Mouse (Mus musculus) cerebellum, adult 8-10 months (tissue): Measurements from ENCODE around the gene Gm43064.
"Not testable (repeated sequence)": the region's sequence is repeated elsewhere in the genome, so short reads cannot be mapped to it uniquely, and the experiment has no call there.

Source experiments
- DNase-seq: peaks from one replicate; pipeline ENCODE4 v3.0.0; 2022

Gm43064 gene

DNA sequence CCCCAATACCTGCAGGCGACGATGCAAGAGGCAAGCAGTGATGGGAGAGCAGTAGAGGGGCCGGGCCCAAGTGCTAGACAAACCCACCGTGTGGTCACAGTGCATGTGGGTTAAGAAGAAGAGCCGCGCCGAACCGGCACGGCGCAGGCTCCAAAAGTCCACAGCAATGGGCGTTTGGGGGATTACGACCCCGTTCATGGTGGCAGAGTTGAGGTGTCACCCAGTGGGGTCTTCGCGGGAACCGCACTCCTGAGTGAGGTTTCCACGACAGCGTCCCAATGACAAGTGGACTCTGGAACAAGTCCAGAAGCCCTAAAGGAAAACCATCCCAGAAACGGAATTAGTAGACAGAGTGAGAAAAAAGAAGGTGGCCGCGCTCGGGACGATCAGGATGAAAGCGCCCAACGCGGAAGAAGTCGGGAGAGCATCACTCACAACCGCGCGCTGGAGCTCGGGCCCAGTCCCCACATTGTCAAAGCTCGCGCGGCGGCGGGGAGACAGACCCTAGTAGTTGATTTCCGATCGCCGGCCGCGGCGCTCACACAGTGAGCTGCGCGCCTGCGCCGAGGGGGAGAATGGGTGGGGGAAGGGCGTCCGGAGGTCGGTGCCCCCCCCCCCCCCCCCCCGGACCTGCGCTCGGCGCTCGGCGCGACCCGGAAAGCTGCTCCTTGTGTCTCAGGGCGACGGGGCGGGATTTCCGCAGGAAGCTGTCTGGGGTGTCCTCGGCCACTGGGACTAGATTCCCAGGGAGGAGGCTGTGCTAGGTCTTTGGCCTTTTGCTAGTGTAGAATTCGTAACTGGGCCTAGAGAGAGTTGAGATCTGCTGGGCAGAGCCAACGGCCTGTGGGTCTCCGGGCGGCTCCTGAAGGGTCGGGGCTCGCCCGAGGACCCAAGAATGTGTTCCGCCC lies at the start of gene Gm43064, which contains the start of the genes Dclre1b and Ap4b1:
Gene Gm43064, plus strand, starts transcription at position 683 of the 908 bp plus-strand sequence.
Gene Dclre1b, minus strand, starts transcription at position 554 of the 908 bp plus-strand sequence.
Gene Ap4b1, plus strand, starts transcription at position 630 of the 908 bp plus-strand sequence.
- peak; percentile 85 for DNase-seq

DNA sequence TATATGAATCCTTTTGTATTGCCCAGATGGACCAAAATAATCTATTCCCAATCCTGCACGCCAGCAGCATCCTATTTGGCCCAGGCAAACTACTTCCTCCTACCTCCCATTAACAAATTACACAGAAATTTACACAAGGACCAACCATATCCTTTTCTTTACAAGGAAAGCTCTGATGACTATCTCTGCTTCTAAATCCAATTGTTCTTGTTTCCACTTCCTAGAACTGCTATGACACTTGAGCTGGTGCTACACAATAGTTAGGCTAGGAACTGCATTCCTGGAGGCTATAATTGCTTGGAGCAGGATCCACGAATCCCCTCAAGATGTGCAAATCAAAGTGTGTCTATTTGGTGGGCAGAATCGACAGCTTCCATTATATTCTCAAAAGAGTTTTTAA lies 42.6 kb upstream of the Gm43064 start:
- DNase-seq, result no peak

DNA sequence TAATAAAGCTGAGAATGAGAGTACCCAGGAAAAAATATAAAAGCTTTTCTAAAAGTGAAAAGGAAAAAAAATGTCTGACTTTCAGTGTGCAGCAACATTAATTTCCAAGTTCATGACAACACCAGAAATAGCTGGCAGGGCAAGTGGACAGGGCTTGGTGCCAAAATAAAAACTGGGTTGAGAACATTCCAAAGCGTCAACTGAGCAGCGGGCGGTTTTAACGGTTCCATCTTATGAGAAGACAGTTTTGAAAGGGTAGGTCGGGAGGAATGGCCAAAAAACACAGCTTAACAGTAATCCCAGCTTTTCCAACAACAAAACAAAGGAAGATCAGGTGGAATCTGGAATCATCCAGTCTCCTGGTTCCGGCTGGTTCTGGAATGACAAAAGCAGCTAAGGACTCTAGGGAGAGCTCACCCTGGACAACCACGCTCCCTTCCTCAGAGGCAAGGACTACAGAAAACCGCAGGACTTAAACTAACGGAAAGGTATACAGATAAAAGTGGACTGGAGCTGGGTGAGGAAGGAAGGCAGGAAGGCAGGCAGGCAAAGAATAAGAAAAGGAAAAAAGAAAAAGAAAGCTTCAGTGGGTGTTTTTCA lies 37.7 kb upstream of the Gm43064 start:
- DNase-seq, result peak; percentile 86

DNA sequence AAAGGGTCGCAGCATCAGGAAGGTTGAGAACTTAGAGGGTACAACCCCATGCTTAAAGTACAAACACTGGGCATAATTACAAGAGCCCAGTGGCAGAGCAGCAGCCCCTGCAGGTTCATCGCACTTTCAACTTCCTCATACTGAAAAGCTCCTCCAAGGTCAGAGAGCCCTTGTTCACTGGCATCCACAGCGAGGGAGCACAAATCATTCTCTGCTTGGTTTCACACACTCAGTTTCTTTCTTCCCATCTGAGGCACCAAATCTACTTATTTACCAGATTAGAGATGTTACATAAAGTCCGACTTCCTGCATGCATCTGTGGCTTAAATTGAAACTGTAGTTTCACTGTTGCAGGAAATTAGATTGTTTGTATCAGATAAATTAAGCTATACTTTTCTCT lies 36.5 kb upstream of the Gm43064 start:
- no peak for DNase-seq

DNA sequence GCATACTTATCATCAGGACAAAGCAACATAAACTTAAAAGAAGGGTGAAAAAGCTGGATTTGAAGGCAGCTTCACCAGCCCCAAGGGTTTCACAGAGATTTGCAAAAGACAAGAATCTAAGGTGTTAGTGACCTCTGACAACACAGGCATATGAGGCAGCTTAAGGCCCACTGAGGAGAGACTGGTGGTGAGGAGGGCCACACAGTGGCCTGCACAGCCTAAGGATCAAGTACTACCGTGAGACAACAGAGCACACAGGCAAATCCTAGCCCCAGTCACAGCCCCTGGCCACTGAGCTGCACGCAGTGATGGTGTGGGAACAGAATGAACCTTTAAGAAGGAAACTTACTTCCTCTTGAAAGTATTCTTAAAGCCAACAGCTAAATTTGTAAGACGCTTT lies 35.9 kb upstream of the Gm43064 start:
- DNase-seq, result no peak

DNA sequence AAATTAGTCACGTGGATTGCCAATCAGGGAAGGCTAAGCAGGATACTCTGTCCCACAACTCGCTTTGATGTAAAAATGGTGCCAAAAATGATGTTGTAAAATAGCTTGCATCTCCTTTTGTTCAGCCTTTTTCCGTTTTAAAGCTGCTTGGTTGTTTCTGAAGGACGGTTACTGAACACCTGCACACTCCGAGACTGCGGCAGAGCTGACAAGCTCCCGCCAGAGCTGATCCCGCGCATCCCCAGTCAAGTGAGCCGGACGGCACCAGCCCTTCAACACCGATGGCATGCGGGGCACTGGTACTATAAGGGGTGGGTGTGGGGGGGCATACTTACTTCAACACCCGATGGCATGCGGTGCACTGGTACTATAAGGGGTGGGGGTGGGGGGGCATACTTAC lies 35.4 kb upstream of the Gm43064 start:
- no peak for DNase-seq

DNA sequence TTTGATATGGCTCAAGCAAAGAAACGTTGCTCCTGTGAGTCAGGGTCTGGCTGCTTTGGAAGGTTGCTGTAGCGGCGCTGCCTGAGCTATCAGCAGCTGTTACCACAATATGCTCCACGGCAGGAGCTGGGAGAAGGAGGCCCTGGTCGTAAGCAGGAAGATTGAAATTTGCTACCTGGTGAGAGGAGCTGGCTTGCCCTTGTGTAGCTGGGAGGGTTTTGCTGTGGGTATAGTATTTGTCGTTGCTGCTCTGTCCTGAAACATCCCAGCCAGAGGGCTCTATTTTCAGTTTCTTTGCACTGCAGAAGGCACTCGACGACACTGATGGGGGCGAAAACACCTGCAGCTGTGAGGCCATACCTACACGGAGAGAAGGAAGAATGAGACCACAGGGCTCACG lies 31.4 kb upstream of the Gm43064 start:
- peak; percentile 67 for DNase-seq

DNA sequence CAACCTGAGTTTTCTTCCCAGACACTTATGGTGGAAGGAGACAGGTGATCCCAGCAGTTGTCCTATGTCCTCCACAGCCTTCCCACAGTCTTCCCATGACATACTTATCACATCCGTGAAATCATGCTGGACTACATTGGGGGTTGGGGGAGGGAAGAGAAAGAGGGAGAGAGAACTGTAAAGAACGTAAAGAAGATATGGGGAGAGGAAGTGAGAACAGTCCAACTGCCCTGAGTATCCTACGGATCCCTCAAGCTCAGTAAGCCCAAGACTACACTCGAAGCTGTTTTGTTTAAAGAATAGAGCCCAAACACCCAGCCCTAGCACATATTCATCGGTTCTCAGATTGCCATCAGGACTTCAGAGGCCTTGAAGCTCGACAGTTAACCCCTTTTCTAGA lies 30.7 kb upstream of the Gm43064 start:
- DNase-seq, result no peak

DNA sequence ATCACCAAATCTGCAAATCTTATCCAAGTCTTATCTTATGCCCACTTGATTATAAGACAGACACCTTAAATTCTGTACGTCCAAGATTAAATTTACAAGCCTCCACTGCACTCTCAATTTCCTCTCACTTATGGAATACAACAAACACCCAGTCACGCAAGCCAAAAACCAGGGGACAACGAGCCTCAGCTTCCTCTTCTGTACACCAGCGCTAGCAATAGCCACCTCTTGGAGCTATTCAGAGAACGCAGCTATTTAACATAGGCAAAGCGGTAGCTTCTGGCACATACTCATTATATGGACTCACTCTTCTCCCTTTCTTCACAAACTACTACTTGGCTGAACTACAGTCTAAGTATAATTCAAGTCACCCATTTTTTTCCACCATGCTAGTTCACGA lies 30.2 kb upstream of the Gm43064 start:
- DNase-seq, result no peak

DNA sequence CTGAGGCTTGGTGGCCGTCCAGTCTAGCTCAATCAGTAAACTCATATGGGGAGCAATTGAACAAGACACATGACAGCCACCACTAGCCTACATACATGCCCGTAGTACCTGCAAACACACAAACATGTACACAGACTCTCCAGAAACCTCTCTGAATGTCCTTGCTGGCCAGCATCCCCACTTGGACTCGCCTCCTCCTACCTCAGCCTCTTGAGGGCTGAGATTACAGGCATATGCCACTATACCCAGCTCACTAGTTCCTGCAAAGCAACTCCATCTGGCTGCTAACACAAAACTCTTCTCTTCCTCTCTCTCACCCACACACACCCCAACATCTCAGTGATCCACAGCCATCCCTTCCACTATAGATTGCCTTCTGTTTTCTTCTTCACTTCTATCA lies 29.1 kb upstream of the Gm43064 start:
- peak; percentile 44 for DNase-seq

DNA sequence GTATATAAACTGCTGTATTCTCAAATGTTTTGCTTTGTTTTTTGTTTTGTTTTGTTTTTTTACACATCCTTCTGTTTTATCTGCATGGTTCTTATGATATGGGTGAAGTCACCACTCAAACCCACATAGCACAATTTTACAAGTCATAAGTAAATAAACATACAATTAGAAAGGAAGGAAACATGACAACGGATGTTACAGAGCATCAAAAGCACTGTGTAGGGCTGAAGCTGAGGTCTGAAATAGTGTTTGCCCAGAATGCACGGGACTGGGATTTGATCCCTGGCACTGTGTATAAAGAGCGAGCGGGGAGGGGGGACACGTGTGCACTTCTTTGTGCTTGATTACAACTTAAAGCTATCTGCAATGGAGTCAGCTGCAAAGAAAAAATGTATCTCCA lies 28.6 kb upstream of the Gm43064 start:
- no peak for DNase-seq

DNA sequence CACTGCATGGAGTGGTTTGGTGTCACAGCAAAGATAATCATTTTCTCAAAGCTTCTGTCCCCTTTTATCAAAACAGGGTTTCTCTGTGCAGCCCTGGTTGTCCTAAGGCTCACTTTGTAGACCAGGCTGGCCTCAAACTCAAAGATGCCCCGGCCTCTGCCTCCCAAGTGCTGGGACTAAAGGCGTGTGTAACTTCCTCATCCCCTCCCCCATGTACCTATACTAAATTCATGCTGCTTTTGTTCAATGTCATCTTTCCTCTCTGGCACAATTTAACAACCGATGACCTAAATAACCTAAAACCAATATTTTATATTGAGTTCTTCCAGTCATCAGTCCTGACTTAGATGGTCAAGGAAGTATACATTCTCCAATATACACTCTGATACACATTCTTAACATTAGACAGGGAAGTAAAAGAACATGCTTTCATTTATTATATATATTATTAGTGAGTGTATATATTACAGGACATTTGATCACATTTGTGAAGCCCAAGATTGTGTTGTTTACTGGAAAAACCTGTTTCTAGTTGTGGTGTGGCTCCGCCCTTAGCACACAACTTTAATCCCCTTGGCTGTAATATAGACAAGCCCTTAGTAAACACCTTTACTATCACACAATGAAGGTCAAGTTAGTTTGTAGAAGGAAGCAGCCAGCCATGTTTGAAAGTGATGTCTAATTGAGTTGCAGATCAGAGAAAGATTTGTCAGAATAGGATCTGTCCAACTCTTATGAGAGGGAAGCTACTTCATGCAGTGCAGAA lies 26.3 kb upstream of the Gm43064 start:
- no peak for DNase-seq

DNA sequence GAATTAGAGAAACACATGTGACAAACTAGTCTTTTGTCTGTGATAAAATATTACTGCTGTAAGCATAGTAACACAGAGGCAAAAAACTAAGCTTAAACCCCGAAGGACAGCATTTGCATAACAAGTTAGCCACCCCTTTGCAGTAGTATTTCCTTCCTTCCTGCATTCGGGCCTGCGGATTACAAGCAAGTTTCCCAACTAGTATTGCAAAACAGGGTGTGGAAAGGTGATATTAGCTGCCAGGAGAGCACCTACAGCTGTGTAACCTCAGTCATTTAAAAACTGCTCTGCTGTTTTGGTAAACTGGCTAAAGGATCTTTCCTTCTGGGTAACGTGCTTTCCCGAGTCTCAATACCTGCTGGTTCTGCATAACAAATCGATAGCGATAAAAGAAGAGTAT lies 22.1 kb upstream of the Gm43064 start:
- no peak for DNase-seq

DNA sequence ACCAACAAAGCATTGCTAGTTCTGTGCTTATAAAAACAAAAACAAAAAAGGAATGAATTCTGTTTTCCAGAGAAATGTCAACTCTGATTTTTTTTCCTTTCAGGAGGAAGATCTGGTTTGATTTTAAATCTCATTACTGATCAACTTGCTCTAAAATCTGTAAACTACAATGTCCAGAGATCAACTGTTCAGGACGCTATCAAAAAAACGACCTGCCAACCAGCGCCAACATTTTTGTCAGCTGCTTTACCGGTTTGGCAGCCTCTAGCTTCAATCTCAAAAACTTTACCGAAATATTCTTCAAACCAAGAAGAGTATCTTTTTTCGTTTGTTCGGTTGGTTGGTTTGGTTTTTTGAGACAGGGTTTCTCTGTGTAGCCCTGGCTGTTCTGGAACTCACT lies 20.3 kb upstream of the Gm43064 start:
- DNase-seq, result no peak

DNA sequence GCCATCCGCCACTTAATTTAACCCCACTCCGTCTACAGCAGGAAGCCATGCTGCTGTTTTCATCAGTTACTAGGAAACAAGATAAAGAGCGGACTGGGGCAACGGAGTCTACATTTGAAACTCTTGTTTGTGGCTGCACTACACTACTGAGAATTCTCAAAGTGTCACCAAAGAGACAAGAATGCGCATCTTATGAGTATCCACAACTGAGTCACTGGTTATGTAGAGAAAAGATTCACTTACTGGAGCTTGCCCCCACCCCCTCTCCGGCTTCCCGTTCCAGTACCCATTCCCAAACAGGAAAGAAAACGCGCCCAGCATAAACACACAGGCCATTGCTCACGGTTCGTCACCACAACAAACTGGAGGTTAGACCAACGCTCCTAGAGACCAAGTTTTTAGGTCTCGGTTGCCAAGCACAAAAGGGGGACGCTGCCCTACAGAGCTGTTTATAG lies 19.5 kb upstream of the Gm43064 start:
- no peak for DNase-seq

DNA sequence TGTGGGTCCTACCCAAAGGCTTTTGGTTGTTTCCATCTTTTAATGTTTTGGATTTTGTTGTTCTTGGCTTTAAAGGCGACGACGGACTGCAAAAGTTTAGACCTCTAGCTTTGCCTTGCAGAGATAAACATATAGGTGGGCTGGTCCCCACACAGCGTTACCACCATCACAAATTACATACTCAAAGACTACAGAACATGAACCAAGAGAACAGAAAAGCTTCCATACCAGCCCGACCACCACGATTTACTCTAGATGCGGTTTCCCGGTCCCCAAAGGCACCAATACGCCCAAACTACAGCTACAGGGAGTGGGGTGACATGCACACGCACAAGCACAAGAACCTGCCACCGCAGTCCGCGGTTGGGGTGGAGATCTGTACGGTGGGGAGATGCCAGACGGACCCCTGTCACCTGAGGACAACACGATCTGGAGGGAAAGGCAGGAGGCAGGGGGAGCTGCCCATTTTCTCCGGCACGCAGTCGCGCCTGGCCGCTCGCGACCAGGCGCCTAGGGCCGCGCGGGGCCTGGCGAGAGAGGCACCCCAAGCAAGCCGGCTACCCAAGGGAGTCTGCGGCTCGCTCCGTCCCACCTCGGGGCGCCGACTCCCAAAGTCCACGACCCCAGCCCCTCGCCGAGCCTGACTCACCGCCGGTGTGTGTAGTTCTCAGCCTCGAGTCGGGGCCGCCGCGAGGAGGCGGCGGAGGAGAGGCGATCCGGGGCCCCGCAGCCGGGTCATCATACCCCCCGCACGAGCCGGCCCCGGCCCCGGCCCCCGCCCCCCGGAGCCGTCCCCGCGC lies 18.8 kb upstream of the Gm43064 start:
- peak; percentile 51 for DNase-seq

DNA sequence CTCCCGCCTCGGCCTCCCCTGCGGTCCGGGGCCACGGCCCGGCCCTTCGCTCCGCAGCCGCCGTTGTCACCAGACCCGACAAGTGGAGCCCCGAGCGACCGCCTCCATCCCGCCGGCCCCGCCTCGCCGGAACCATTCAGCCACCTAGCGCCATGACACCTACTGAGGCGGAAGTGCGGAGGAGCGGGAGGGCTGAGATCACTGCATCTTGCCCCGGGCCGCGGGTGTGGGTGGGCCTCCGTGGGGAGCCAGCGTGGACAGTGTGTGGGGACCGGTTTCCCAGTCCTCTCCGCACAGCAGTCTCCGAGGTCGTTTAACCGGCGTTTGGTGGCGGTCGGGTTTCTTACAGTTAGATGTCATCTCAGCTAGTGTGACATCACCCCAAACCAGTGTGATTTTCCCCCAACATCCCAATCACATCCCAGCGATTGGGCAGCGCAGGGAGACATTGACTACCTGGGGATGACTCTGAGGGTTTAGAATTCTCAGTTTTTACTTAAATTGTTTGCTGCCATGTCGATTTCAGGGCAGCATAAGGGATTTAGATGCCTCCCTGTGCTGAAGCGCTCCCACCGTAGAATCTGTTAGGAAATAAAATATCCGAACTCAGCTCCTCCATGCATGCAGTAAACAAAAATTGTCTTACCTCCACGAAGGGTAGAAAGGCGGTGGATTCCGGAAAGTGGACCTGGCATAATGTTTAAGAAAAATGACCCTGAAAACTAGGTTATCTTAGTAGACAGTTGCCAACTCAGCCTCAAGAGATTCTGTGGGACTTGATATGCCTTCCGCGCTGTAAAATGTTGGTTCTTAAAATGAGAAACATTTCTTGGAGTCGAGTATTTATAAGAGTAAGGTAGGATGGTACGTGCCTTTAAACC lies 17.9 kb upstream of the Gm43064 start, which contains the start of gene Hipk1:
Gene Hipk1, minus strand, starts transcription at position 334 of the 881 bp plus-strand sequence.
- DNase-seq, result peak; percentile 94

DNA sequence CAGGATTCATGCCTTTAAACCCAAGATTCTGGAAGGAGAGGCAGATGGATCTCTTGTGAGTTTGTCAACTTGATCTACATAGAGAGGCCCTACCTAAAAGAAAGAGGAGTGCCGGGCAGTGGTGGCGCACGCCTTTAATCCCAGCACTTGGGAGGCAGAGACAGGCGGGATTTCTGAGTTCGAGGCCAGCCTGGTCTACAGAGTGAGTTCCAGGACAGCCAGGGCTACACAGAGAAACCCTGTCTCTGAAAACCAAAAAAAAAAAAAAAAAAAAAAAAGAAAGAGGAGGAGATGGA lies 17.3 kb upstream of the Gm43064 start:
- DNase-seq, result not testable (repeated sequence)

DNA sequence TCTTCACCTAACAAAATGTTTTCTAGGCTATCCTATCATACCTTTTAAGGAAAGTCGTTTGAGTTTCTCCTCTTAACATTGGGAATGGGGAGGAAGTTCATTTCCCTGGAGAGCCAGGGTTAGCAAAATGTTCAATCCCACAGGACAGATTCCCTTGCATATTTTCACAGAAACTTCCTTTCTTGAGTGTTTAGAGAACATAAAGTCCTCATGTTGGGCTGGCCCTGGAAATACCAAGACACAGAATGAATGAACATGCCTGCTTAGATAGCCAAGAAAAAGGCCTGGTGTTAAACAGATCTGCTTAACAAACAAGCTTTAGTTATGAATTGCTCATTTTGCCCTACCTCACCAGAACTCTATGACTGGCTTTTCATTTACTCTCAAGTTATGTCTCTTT lies 16.8 kb upstream of the Gm43064 start:
- DNase-seq, result no peak

DNA sequence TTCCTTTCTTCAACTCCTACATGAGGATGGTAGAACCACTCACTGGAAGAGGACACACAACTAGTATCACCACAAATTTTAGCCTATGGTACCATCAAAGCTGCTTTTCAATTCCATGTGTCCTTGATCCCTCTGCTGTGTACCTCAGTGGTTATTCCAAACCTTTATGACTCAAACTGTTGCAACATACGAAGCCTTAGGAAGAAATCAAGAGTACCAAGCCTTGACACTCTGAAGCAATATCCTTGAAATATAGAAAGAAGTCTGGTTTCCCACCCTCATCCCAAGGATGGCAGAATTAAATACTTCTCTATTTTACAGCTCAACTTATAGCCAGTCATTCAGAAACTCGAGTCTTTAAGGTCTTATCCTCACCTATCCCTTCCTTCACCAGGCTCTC lies 13.0 kb upstream of the Gm43064 start:
- no peak for DNase-seq

DNA sequence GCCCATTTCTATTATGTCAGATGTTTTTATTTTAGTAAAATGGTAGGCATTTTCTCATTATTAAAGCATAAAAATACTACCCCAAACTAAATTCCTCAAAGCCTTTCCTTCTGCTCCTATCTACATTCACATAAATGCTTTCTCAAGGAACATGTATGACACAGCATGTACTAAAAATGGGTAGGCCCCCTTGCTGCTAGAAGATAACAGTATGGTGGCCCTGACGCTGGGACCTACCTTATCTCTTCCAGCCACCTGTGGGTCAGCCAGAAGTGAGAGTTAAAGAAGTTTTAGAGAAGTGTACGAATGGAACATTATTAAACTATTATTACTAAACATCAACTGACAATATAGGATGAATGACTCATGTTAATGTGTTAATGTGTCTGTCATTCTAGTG lies 9.9 kb upstream of the Gm43064 start:
- no peak for DNase-seq
